Mouse (Mus musculus): Measurements from ENCODE around the gene Itih1.

Gene Itih1

GRCm38 (mm10) chr14:30943038-30943437, at the start of gene Itih1:
Gene Itih1, minus strand, starts transcription at chr14:30943289.
- DNase-seq = no peak

DNA sequence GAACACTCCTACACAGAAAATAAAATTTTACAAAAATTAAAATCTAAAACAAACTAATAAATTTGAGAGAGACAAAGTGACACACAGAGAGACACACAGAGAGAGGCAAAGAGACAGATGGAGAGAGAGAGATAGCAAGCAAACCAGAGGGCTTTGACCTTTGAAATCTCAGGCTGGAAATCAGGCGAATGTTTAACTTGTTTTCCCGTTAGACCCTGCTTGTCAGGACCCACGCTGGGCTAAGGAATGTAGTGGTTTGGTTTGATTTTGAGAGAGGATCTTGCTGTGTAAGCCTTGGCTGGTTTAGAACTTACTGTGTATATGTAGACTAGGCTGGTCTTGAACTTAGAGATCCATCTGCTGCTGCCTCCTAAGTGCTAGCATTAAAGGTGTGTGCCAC, 33.1 kb upstream of the Itih1 start:
- DNase-seq = no peak

DNA sequence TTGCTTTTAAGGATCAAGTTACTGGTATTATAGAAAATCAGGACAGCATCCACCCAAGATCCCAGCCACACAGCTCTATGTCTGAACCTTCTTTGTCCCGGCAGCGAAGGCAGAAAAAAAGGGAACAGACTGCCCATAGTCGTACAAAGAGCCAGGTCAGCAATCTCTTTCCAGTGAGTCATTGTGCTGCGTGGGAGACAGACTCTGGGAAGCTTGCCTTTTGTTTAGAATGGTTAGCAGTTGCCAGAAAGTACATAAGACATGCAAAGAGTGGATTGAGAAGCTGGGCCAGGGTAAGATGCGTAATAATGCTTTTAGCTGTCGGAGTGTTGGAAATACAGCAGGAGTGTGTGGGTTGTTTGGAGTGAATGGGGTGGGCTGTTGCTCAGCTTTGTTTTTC, 31.1 kb upstream of the Itih1 start:
- DNase-seq = no peak

- no peak for DNase-seq
Observed at GRCm38 (mm10) chr14:30960366-30960765, 17.3 kb upstream of the Itih1 start.

DNA sequence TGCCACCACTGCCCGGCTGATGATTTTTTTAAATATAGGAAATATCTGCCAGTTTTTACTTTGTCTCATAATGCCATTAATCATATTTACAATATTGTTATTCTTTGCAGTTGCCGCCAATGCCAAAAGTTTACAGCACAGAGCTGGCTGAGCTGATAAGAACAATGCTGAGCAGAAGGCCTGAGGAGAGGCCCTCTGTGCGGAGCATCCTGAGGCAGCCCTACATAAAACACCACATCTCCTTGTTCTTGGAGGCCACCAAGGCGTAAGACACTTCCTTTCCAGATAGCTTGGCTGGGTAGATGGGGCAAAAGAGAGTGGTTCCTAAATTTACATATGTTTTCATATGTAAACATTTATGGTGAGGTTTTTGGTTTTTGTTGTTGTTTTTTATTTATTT, 15.9 kb upstream of the Itih1 start:
- no peak for DNase-seq

DNA sequence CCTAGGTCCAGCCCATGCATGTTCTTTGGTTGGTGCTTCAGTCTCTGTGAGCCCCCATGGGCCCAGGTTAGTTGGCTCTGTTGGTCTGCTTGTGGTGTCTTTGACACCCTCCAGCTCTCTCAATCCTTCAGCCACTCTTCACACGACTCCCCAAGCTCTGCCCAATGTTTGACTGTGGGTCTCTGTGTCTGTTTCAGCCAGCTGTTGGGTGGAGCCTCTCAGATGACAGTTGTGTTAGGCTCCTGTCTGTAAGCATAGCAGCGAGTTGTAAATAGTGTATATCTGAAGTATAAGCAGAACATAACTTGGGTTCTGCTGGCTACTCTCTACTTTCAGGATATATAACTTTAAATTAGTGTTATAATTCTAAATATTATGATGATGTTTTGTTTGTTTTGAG, 15.4 kb upstream of the Itih1 start:
- DNase-seq = no peak

GRCm38 (mm10) chr14:30951154-30951825, 8.2 kb upstream of the Itih1 start, which contains the start of gene Nek4:
Gene Nek4, plus strand, starts transcription at chr14:30951377.
- DNase-seq = peak; percentile 95

DNA sequence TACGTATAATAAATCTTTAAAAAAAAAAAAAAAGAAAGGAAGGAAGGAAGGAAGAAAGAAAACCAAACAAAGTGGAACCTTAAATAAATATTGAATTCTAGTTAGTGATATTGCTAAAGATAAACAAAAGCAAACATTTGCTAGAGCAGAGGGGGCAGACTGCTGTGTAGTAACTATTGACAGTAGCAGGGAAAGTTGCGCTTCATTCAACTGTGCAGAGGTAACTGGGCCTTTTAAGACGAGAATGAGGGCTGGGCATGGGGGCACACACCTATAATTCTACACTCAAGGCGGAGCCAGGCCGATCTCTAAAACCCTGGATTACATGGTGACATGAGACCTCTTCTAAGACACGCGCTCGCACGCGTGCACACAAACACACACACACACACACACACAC, 6.9 kb upstream of the Itih1 start:
- peak; percentile 12 for DNase-seq

GRCm38 (mm10) chr14:30944745-30945144, 1.7 kb upstream of the Itih1 start:
- DNase-seq = no peak

DNA sequence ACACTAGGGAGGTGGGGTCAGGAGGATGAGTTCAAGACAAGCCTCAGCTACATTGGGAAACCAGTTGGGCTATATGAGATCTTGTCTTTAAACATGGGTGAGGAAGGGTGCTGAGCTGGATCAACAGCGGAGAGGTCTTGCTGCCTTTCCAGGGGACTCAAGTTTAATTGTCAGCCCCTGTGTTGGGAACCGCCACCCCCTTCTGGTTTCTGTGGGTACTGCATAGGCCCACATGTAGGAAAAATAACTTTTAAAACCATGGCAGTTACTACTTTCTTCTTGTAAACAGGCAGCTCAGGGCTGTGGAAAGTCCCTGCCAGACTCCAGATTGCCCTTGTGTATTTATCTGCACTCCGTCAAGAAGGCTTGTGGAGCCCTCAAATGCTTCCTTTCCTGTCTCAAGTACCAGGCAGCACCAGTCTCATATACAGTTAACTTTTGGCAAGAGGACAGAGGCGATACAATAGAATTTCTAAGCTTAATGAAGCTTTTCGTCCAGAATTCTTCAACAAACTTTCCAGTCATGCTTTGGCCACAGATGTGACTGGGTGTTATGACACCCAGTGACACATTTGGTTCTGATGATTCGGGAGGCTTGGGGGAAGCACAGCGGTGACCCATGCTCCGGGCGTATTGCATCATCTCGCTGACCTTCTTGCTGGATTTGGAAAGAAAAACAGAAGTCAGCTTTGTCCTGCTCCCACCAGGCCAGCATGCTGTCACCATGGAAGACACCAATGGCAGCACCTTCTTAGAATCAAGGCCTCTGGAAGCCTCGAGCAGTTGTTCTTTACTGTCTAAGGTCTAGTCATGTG, 978 bp upstream of the Itih1 start:
- peak; percentile 29 for DNase-seq

GRCm38 (mm10) chr14:30942254-30942653, 835 bp downstream of the Itih1 start:
- DNase-seq = no peak

- DNase-seq = no peak
Observed at GRCm38 (mm10) chr14:30933351-30933750, 9.7 kb downstream of the Itih1 start.

GRCm38 (mm10) chr14:30930386-30930785, 12.7 kb downstream of the Itih1 start:
- no peak for DNase-seq

DNA sequence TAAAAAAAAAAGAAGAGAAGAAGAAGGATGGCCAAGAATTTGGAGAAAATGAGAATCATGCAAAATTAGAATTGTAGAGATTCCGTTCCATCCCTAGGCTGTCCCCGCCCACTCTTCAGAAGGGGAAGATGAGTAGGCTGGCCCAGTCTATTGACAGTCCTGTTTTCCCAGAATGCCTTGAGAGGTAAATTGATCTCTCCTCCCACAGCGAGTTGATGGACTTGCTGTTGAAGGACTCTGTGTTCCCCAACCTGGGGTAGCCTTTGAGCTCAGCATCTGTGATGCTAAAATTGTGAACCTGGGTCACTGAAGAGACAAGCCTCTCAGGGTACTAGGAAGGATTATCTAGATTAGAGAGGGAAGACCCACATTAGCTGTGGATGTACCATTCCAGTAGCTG, 17.6 kb downstream of the Itih1 start:
- no peak for DNase-seq

DNA sequence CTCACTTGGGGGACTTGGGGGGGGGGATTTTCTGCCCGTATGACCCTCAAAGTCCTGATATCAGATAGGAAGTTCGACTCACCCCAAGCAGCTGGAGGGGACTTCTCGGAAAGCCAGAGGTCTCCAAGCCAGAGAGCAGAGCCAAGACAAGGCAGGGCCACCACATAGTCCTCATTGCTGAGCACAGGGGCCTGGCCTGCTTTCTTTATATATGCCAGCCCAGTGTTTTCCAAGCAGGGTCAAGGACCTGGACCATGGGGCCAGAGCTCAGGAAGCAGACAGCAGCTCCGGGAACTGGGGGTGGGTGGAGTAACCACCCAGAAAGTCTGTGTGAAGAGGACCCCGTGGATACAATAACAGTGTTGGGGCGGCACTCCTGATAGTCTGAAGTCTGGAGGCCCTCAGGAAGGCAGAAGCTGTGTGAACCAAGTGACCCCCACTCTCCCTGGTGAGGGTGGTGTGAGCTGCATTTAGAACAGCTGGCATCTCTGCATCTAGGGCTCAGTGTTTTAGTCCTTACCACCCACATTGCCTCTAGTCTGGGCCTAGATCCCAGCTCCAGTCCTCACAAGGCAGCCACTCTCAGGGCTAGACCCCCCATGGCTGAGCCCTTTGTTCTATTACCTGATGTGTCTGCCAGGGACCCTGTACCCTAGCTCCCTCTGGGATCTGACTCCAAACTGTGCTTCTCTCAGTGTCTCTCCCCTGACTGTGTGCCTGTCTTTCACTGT, 19.5 kb downstream of the Itih1 start, which contains the start of gene Itih3:
Itih3 (minus strand) TSS at position 386 of the 731 bp plus-strand sequence.
- no peak for DNase-seq

DNA sequence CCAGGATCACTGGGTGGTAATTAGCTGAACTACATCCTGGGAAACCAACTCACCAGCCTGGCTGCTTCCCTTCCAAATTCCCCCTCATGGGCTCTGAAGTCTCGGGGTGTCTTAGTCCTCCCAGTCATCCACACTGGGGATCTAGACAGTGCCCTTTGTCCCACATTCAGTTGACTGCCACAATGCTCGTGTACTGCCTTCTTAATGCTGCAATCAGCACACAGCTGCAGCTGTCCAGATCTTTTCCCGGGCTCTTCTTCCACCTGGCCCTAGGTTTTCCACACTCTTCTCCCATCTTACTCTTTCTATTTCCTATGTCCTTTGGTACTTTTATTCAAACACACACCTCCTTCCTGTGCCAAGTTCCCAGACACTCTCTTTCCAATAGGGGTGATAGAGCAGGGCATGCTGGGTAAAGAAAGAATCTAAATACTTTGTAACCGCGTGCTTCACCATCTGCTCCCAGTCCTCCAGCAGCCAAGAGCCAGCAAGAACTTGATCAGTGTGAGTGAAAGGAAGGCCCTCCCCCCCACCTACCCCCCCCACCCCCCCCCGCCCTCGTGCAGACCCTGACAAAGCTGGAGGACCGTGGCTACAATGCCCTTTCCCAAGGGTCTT, 20.9 kb downstream of the Itih1 start:
- DNase-seq = no peak

- DNase-seq = no peak
Observed at GRCm38 (mm10) chr14:30916516-30916915, 26.6 kb downstream of the Itih1 start.

DNA sequence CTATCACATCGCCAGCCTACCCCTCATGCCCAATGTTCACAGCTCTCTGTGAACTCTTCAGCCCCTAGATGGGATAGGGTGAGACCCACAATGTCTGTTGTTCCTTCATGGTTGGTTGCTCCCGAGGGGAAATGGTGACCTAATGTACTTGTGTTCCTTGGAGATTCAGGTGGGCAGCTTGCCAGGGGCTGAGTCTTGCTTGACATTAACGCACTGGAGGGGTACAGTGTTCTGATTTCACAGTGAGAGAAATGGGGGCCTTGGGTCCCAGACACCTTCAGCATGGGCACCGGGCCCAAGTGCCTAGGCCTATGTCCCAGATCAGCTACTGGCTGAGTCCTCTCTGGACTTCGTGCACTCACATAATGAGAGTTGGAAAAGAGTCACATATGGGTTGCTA, 29.7 kb downstream of the Itih1 start:
- DNase-seq = no peak

- DNase-seq = no peak
Observed at GRCm38 (mm10) chr14:30912641-30913040, 30.4 kb downstream of the Itih1 start.

DNA sequence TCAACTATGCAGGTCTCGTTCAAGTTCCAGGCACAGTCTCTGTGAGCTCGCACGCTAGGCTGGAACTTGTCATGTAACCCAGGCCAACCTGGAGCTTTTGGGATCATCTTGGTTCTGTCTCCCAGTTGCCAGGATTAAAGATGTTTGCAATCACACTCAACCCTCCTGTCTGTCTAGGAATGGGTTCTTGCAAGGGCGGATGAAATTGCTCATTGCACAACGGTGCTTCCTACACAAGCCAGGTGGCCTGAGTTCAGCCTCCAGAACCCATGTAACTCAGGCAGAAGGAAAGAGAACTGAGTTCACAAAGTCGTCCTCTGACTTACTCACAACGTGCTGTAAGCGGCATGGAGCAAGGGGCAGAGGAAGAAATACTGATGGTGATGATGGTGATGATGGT, 31.9 kb downstream of the Itih1 start:
- DNase-seq = no peak

DNA sequence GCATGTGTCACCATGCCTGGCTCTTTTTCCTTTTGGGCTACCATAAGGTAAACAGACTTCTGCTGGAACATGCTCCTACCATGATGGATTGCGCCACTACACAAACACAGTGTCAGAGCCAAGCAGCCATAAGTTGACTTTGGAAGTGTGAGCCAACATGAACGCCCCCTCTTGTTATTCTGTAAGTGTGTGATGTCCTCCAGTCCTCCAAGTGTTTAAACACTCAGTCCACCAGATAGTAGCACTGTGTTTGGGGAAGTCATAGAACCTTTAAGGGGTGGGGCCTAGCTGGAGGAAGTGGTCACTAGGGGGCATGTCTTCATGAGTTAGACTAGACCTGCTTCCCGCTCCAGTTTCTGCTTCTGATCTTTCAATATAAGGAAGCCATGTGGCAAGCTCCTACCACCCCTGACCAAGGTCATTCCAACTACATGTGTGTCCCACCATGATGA, 35.2 kb downstream of the Itih1 start:
- no peak for DNase-seq

DNA sequence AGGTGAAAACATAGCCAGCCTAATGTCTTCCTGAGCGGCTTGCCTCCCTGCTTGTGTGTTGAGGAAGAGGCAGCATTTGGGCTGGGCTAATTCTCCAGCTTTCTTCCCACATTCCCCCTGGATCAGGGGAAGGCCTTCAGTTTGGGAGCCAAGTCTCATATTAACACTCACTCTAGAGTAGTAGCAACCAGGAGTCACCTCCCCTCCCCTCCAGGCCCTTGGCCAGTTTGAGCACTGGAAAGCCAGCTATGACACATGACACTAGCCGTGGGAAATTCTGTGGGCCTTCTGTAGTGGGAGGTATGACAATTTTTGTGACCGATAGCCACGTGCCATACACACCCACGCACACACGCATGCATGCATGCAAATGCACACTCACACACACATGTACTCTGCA, 37.1 kb downstream of the Itih1 start:
- no peak for DNase-seq

DNA sequence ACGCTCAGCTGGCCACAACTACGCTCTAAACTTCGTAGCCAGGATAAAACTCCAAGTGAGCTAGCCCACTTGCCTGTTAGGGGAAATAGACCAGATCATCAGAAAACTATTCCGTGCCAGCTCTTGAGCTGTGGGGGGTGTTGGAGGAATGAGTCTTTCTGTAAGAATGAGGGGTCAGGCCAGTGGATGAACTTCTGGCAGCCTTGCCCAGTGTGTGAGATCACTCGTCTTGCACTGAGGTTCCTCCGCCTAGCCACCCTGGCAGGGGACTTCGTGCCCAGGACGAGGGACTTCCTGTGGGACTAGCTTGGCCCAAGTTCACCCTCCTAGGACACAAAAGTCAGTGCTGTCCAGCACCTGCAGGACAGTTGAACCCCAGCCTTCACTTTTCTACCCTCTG, 38.8 kb downstream of the Itih1 start:
- DNase-seq = no peak
